Mouse (Mus musculus): ENCODE data around the gene C8g.

The C8g gene

DNA sequence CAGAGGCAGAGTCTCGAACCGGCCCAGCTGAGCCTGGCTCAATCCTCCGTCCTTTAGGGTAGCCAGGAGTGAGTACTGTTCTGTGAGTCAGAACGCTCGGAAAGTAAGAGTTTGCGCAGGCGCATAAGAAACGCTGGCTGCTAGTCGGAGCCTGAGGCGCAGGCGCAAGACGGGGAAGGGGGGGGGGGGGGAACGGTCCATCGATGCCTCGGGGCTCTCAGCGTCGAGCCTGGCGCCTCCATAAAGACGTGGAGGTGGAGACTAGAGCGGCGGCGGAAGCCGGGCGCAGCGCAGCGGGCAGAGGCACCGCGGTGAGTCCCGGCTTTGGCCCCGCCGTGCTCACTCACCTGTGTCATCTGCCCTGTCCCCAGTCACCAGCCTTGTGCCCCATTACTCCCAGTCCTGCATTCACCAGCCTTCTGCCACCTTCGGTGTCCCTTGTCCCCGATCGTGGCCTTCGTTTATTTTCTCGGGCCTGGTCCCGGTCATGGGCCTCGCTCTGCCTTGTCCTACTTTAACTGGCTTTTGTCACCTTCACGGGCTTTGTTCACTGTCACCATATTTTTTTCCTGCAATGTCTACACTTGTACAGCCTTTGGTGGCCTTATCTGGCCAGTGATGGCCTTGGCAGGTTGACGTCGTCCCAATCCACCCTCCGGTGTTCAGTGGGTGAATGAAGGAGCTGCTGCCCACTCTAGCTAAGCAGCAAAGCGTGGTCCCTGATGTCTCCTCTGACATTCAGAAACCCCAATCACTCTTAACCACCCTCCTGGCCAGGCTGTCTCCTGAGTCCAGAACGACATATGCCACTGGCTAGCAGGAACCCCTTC is 728 bp downstream of the C8g start, which contains the start of gene Fbxw5:
Fbxw5 (plus strand) TSS at position 175 of the 830 bp plus-strand sequence.
- peak; percentile 67 to 77 for DNase-seq (ENCODE audit: low spot score in 2 of 2)

GRCm38 (mm10) chr2:25500071-25500575 is 1.4 kb downstream of the C8g start:
- DNase-seq (ENCODE audit: low spot score in 2 of 2), result no peak

- DNase-seq (ENCODE audit: low spot score in 2 of 2), result no peak
Observed at GRCm38 (mm10) chr2:25498622-25499478, 2.7 kb downstream of the C8g start.

GRCm38 (mm10) chr2:25497846-25498575 is 3.5 kb downstream of the C8g start:
- no peak for DNase-seq (ENCODE audit: low spot score in 2 of 2)

DNA sequence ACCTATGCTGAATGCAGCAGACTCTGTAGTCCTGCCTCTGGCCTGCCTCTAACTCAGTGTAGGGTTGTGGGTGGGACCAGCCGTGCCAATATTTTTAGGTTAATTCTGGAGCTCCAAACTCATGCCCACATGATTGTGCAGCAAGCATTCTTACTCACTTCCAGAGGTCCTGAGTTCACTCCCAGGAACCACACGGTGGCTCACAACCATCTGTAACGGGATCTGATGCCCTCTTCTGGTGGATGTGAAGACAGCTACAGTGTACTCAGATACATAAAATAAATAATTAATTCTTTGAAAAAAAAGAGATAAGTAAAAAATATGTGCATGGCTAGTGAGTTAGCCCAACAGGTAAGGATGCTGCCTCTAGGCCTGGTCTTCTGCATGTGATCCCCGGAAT is 5.1 kb downstream of the C8g start:
- no peak for DNase-seq (ENCODE audit: low spot score in 2 of 2)

GRCm38 (mm10) chr2:25493476-25493961 is 8.0 kb downstream of the C8g start, which contains the start of gene Lcn12:
Gene Lcn12, minus strand, starts transcription at chr2:25493911.
- DNase-seq (ENCODE audit: low spot score in 2 of 2), result no peak

- no peak for DNase-seq (ENCODE audit: low spot score in 2 of 2)
Observed at GRCm38 (mm10) chr2:25492988-25493387, 8.5 kb downstream of the C8g start.

DNA sequence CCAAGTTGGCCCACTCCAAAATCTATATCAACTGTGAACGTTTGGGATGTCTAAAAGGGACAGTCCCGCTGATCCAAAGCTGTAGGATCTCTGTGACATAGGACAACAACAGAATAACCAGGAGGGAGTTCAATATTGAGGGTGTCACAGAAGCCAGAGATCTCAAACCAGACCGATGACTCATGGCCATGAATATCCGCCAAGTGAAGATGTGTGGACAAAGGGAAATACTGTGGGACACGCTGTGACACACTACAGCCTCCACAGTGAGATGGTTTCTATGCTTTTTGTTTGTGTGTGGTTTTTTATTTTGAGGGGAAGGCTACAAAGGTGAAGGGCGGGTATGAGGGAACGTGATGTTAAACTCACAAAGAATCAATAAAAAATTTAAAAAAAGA is 12.8 kb downstream of the C8g start:
- no peak for DNase-seq (ENCODE audit: low spot score in 2 of 2)

- DNase-seq (ENCODE audit: low spot score in 2 of 2), result no peak
Observed at GRCm38 (mm10) chr2:25487965-25488670, 13.4 kb downstream of the C8g start.

GRCm38 (mm10) chr2:25484901-25485647 is 16.4 kb downstream of the C8g start:
- no peak for DNase-seq (ENCODE audit: low spot score in 2 of 2)

GRCm38 (mm10) chr2:25482969-25483368 is 18.6 kb downstream of the C8g start:
- DNase-seq (ENCODE audit: low spot score in 2 of 2), result no peak

GRCm38 (mm10) chr2:25480541-25480940 is 21.0 kb downstream of the C8g start:
- DNase-seq (ENCODE audit: low spot score in 2 of 2), result no peak

GRCm38 (mm10) chr2:25479551-25480311 is 21.8 kb downstream of the C8g start:
- no peak for DNase-seq (ENCODE audit: low spot score in 2 of 2)

- peak in 1 of 2 experiments; percentile 62 for DNase-seq (ENCODE audit: low spot score in 2 of 2)
Observed at GRCm38 (mm10) chr2:25477967-25478675, 23.4 kb downstream of the C8g start.

- DNase-seq (ENCODE audit: low spot score in 2 of 2), result no peak
Observed at GRCm38 (mm10) chr2:25477541-25477940, 24.0 kb downstream of the C8g start.

DNA sequence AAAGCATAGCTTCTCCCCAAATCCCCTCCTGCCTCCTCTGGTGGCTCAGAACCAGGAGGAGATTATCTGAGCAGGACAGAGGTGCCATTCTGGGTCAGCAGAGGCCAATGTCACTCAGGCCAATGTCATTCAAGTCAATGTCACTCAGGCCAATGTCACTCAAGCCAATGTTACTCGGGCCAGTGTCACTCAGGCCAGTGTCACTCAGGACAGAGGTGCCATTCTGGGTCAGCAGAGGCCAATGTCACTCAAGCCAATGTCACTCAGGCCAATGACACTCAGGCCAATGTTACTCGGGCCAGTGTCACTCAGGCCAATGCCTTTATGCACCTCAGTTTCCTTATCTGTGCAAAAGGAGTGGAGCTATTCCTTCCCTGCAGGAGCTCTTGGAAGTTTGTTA is 29.0 kb downstream of the C8g start:
- DNase-seq (ENCODE audit: low spot score in 2 of 2), result no peak

- DNase-seq (ENCODE audit: low spot score in 2 of 2), result no peak
Observed at GRCm38 (mm10) chr2:25469969-25470368, 31.6 kb downstream of the C8g start, which contains the start of gene Ptgds. Gene Ptgds, minus strand, starts transcription at chr2:25470046.
